Mouse (Mus musculus) liver, embryonic 15.5 days (tissue): ENCODE data around the gene Tmed6. TPM values are rescaled to one million over a fixed set of nuclear protein-coding genes. Genes with fewer than 3 reads are reported as not detected.
"Not testable (repeated sequence)": the region's sequence is repeated elsewhere in the genome, so short reads cannot be mapped to it uniquely, and the experiment has no call there.

Source experiments
- ATAC-seq: fragments of 200-750 bp; cut with Nextera tagmentation; 2 replicates; pipeline ENCODE4 v1.8.0; 2017; ENCODE audit warnings: moderate number of reproducible peaks, mild to moderate bottlenecking, moderate library complexity; ENCODE audit not compliant: insufficient read depth
- H3K27ac ChIP-seq: fragments of 300-500 bp; sonication (generic); replicated peaks from 2 replicates; pipeline ENCODE4 v1.5.1; 2015; ENCODE audit warnings: mild to moderate bottlenecking, inconsistent platforms
- H3K27me3 ChIP-seq: fragments of 300-500 bp; sonication (generic); 2 replicates; pipeline ENCODE4 v1.6.1; 2015; ENCODE audit warnings: mild to moderate bottlenecking, inconsistent platforms
- H3K36me3 ChIP-seq: fragments of 300-500 bp; sonication (generic); replicated peaks from 2 replicates; pipeline ENCODE4 v1.6.1; 2015; ENCODE audit warnings: moderate library complexity, mild to moderate bottlenecking, inconsistent platforms
- H3K4me1 ChIP-seq: fragments of 300-500 bp; sonication (generic); replicated peaks from 2 replicates; pipeline ENCODE4 v1.6.1; 2015; ENCODE audit warnings: inconsistent platforms
- H3K4me2 ChIP-seq: fragments of 300-500 bp; sonication (generic); 2 replicates; pipeline ENCODE4 v1.6.1; 2015; ENCODE audit warnings: moderate library complexity, mild to moderate bottlenecking, inconsistent platforms
- H3K4me3 ChIP-seq: fragments of 300-500 bp; sonication (generic); replicated peaks from 2 replicates; pipeline ENCODE4 v1.5.1; 2015; ENCODE audit warnings: mild to moderate bottlenecking, inconsistent platforms
- H3K9ac ChIP-seq: fragments of 300-500 bp; sonication (generic); 2 replicates; pipeline ENCODE4 v1.6.1; 2015; ENCODE audit warnings: moderate library complexity, mild to moderate bottlenecking, inconsistent platforms
- H3K9me3 ChIP-seq: fragments of 300-500 bp; sonication (generic); replicated peaks from 2 replicates; pipeline ENCODE4 v1.6.1; 2016; ENCODE audit warnings: inconsistent platforms
- WGBS: fragments of 180-500 bp; shearing (Covaris S2); methylation state at CpG from one replicate; pipeline ENCODE4 v1.1.7; 2015; ENCODE audit warnings: mixed read lengths; ENCODE audit not compliant: insufficient replicate concordance; 5-methylcytosine and 5-hydroxymethylcytosine counted together
- polyA plus RNA-seq: library from polyadenylated mRNA; unstranded; fragments of >200 nt; fragmentation: Nextera tagmentation; extraction: Ambion mirVana; gene quantifications from 2 replicates; pipeline ENCODE4 v1.2.1, GENCODE M21; 2015

Gene Tmed6
- 4.1 and 5.2 TPM in 2 replicates for polyA plus RNA-seq

DNA sequence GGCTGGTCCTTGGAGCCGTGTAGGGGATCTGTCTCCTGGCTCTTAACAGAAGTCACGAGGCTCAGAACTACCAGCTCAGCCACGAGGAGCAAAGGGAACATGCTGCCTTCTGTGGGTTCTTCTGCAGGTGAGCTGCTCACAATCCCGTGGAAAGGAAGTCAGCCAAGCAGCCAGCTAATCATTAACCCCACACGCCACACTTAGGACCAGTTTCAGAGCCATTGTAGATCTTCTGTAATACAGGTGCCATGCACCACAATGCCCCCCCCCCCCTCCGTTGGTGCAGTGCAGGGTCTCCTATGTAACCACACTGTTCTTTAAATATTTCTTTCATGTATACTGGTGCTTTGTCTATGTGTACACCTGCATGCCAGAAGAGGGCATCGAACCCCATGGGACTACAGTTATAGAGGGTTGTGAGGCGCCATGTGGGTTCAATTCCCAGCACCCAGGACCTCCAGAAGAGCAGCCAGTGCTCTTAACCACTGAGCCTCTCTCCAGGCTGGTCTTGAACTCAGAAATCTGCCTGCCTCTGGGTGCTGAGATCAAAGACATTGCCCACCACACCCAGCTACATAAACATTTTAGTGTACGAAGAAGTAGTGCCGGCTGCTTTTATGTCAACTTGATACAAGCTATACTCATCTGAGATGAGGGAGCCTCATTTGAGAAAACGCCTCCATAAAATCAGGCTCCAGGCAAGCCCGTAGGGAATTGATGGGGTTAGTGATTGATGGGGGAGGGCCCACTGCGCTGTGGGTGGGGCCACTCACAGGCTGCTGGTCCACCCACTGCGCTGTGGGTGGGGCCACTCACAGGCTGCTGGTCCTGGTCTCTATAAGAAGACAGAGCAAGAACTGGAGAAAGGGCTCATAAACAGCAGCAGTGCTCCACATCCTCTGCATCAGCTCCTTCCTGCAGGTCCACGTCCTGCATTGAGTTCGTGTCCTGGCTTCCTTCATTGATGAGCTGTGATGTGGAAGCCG, at the start of gene Tmed6:
TSS of gene Tmed6 (minus strand) at position 134 of the 986 bp plus-strand sequence.
- Histone ChIP-seq H3K4me1 (peaks cover 4% of the 10 kb centered on the region), H3K4me2 (no peak within 1 kb of the TSS), H3K4me3 (no peak within 1 kb of the TSS), H3K9me3 (no peaks in the 10 kb centered on the region), H3K27ac (no peak within 1 kb of the TSS), H3K9ac (no peak within 1 kb of the TSS), H3K36me3 (peaks cover 19% of the 10 kb centered on the region), H3K27me3 (no peaks in the 10 kb centered on the region)
- 44% methylated on average over 17 of the region's 17 CpGs for WGBS
- peak; percentile 73 for ATAC-seq

GRCm38 (mm10) chr8:107115008-107115320, 49.5 kb upstream of the Tmed6 start:
- H3K9ac ChIP-seq = no peak overlapping the region
- WGBS = 29% methylated on average over 10 of the region's 10 CpGs
- ATAC-seq = no peak
- peak overlapping the region; percentile 48 for H3K4me2 ChIP-seq
- no peaks in the 10 kb centered on the region for H3K36me3 ChIP-seq
- no peaks in the 10 kb centered on the region for H3K27me3 ChIP-seq
- no peak overlapping the region for H3K27ac ChIP-seq
- no peaks in the 10 kb centered on the region for H3K9me3 ChIP-seq
- H3K4me3 ChIP-seq = no peak overlapping the region
- H3K4me1 ChIP-seq = peaks cover 25% of the 10 kb centered on the region

DNA sequence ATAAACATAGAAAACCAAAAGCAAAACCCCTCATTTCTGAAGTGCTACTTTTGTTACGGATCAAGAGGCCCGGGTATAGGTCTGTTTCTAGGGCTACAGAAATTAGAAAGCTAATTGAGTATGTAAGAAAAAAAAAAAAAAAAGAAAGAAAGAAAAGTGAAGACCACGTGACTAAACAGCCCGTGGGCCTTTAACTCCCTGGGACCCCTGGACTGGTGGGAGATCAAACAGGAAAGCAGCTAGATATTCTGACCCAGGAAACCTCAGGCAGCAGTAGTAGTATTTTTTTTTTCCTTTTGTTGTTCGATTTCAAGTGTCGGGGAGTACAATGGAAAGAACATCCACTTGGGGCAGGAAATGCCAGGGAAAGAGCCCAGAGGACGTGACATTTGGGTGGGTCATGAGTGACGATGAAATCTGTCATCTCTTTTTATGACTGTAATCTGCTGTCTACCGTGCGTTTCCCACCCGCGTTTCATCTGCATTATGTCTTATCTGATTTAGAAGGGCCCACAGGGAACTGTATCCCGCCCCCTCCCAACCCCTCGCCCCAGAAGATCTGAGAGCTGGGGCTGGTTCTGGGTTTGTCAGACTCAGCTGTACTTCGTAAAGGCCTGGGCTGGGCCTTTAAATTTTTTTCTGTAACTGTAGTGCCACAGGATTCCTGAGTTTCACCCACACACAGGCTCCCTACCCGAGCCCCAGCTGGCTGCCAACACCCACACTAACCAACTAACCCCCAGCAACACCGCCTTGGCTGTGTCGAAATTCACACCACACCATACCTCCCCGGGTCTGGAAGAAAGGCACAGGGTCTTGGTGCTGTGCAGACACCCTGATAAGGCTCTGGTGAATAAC, 48.9 kb upstream of the Tmed6 start:
- Histone ChIP-seq H3K4me2 (peak overlapping the region; percentile 48), H3K9ac (no peak overlapping the region), H3K4me3 (no peak overlapping the region), H3K36me3 (no peaks in the 10 kb centered on the region), H3K4me1 (peaks cover 25% of the 10 kb centered on the region), H3K27me3 (no peaks in the 10 kb centered on the region), H3K27ac (no peak overlapping the region), H3K9me3 (no peaks in the 10 kb centered on the region)
- WGBS = 22% methylated on average over 19 of the region's 19 CpGs
- no peak for ATAC-seq

DNA sequence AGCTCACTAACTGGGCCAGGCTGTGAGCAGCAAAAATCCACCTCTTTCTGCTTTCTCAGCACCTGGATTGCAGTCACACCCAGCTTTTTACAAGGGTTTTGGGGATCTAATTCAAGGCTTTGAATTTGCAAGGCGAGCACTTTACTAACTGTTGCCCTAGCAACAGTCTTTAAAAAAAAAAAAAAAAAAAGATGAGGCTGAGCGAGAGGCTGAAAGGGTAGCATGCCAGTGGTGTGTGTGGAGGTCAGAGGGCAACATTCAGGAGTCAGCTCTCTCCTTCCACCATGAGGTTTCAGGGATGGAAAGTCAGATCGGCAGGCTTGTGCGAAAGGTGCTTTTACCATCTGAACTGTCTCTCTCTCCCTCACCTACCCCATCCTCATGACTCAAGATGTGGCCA, 47.8 kb upstream of the Tmed6 start:
- Histone ChIP-seq H3K4me3 (no peak overlapping the region), H3K4me2 (no peak overlapping the region), H3K27ac (no peak overlapping the region), H3K4me1 (peaks cover 18% of the 10 kb centered on the region), H3K36me3 (no peaks in the 10 kb centered on the region), H3K27me3 (no peaks in the 10 kb centered on the region), H3K9ac (no peak overlapping the region), H3K9me3 (no peaks in the 10 kb centered on the region)
- 63% methylated on average over 4 of the region's 4 CpGs for WGBS
- ATAC-seq = no peak

DNA sequence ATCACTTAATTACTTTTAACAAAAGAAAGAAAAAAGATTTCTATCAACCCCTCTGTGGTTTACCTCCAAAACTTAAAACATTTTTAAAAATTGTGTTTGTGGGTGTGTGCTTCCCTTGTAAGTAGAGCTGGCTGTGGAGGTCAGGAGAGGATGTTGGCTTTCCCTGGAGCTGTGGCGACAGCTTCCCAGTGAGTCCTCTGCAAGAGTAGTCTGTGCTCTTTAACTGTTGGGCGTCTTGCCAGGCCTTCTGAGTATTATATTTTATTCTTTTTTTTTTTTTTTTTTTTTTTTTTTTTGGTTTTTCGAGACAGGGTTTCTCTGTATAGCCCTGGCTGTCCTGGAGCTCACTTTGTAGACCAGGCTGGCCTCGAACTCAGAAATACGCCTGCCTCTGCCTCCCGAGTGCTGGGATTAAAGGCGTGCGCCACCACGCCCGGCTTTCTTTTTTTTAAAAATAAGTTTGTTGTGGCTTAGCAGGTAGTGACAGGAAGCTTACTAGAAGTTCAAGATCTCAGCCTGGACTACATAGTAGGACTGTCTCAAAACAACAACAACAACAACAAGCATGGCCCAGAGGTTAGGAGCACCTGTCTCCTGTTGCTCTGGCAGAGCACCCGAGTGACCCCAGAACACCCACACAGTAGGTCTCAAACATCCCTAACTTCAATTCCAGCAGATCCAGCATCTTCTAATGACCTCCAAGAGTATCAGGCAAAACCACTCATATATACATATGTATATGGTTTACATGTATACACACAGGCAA, 46.1 kb upstream of the Tmed6 start:
- Histone ChIP-seq H3K4me1 (peaks cover 12% of the 10 kb centered on the region), H3K9me3 (no peaks in the 10 kb centered on the region), H3K9ac (no peak overlapping the region), H3K27ac (no peak overlapping the region), H3K4me3 (no peak overlapping the region), H3K4me2 (no peak overlapping the region), H3K36me3 (no peaks in the 10 kb centered on the region), H3K27me3 (no peaks in the 10 kb centered on the region)
- ATAC-seq = no peak
- 82% methylated on average over 10 of the region's 11 CpGs for WGBS

DNA sequence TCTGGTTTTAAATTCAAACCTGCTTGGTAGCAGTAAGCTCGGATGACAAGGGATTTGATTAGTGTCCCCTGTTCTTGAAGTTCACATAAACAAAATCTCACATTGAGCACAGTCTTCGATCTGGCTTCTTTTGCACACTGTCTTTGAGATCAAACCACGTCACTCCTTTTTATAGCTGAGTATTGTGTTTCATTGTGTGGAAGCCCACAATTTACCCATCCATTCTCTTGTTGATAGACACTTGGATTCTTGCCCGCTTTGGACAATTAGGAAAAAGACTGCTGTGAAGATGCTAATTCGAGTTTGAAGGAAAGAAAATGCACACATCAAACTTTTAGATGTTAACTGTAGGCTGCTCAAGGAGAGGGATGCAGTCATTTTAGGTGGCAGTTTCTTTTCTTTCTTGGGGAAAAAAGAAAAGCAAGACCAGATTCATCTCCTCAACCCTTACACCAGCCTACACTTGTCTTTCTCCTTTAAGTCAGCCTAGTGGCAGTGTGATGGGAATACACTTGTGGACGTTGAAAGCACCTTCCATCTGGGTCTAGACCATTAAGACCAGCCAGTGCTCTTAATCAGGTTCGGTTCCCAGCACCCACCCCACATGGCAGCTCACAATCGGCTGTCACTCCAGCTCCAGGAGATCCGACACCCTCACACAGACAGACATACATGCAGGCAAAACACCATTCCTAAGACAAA, 45.3 kb upstream of the Tmed6 start:
- Histone ChIP-seq H3K9ac (no peak overlapping the region), H3K4me3 (no peak overlapping the region), H3K4me1 (peaks cover 10% of the 10 kb centered on the region), H3K36me3 (no peaks in the 10 kb centered on the region), H3K9me3 (no peaks in the 10 kb centered on the region), H3K27ac (no peak overlapping the region), H3K4me2 (no peak overlapping the region), H3K27me3 (no peaks in the 10 kb centered on the region)
- ATAC-seq = no peak
- WGBS = 60% methylated on average over 9 of the region's 9 CpGs

GRCm38 (mm10) chr8:107109816-107110435, 44.5 kb upstream of the Tmed6 start:
- Histone ChIP-seq H3K9me3 (no peaks in the 10 kb centered on the region), H3K4me2 (no peak overlapping the region), H3K36me3 (no peaks in the 10 kb centered on the region), H3K27me3 (no peaks in the 10 kb centered on the region), H3K27ac (no peak overlapping the region), H3K4me1 (peaks cover 6% of the 10 kb centered on the region), H3K9ac (no peak overlapping the region), H3K4me3 (no peak overlapping the region)
- 54% methylated on average over 5 of the region's 5 CpGs for WGBS
- ATAC-seq = no peak

DNA sequence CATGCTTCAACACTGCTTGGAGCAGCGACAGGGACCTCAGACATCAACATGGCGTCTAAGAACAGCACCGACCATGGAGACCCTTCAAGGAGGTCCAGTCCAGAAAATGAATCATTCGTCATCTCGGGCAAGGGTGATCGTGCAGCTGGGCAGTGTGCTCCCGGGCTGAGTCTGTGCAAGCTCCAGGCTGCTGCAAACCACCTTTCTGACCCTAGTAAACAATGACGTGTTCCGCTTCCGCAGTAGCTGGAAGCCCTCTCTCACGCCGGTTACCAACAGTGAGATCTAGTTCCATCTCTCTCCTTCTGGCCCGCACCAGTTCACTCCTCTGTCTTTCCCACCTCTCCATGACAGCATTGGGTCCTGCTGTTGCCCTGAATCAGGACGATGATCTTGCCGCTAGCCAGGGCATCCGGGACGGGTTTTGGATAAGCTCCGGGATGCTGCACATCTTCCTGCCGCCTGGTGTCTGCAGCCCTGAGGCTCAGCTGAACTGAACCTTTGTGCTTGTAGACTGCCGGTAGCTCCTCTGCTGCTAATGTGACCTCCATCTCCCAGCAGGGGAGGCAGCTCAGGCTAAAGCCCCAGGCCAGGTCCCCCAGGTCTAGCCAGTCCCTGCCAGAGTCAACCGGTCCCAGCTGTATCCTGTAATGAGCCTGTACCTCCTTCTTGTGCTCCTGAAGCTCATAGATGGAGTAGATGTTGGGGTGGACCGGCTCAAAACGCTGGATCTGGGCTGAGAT, 43.7 kb upstream of the Tmed6 start:
- Histone ChIP-seq H3K27ac (no peak overlapping the region), H3K9ac (no peak overlapping the region), H3K4me2 (peak overlapping the region; percentile 13), H3K36me3 (no peaks in the 10 kb centered on the region), H3K27me3 (no peaks in the 10 kb centered on the region), H3K4me3 (no peak overlapping the region), H3K9me3 (no peaks in the 10 kb centered on the region), H3K4me1 (no peaks in the 10 kb centered on the region)
- 70% methylated on average over 23 of the region's 23 CpGs for WGBS
- ATAC-seq = no peak

DNA sequence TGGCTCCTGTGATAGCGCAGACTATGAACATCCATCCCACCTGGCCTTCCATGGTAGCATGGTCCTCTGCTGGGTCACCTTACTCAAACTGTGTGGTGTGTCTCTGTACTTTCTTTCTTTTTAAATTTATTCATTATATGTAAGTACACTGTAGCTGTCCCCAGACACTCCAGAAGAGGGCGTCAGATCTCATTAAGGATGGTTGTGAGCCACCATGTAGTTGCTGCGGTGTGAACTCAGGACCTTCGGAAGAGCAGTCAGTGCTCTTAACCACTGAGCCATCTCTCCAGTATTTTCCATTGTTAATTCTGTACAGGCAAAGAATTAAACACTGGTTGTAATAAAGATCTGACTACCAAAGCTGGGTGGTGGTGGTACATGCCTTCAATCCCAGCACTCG, 42.6 kb upstream of the Tmed6 start:
- H3K27ac ChIP-seq, H3K9ac ChIP-seq, H3K4me2 ChIP-seq, H3K36me3 ChIP-seq, H3K27me3 ChIP-seq, H3K4me3 ChIP-seq, ATAC-seq, H3K4me1 ChIP-seq, H3K9me3 ChIP-seq: not testable (repeated sequence)
- 81% methylated on average over 5 of the region's 5 CpGs for WGBS

DNA sequence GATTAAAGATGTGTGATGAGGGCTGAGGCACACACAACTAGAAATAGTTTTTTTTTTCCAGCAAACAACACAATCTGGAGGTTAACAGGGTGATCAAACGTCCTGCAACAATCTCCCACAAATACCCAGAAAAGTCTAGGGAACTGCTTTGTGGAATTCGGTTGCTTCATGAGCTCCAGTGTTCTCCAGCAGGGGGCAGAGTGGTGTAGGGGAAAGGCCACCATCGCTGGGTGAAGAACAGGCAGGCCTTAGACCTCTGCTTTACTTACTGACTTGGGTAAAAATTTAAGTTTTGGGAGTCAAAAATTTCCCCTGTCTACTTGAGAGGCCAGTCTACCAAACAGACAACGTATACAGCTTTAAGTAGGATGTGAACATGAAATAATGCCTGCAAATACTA, 39.1 kb upstream of the Tmed6 start:
- Histone ChIP-seq H3K36me3 (no peaks in the 10 kb centered on the region), H3K9ac (no peak overlapping the region), H3K4me2 (no peak overlapping the region), H3K4me3 (no peak overlapping the region), H3K27me3 (no peaks in the 10 kb centered on the region), H3K9me3 (no peaks in the 10 kb centered on the region), H3K27ac (no peak overlapping the region), H3K4me1 (no peaks in the 10 kb centered on the region)
- no peak for ATAC-seq
- 8% methylated on average over 4 of the region's 4 CpGs for WGBS
